8 mouse cellular contexts compared by ENCODE assay signal in genomic region chr11:75212876-75213275, GRCm38 (mm10). TPM values are rescaled to one million over a fixed set of nuclear protein-coding genes. Genes with fewer than 3 reads are reported as not detected.
DNase-seq lines count a peak whose midpoint lies in the region; ATAC-seq and TF ChIP-seq lines count a peak whose summit lies in the region.

No protein-coding gene starts in this region.

- peaks cover 38% of the 10 kb centered on the region for H3K4me1 ChIP-seq in bone marrow macrophage, adult 2 months (ENCODE audit: control insufficient read depth, insufficient read depth, low read length)
- H3K4me1 ChIP-seq in heart, postnatal 0 days (ENCODE audit: control insufficient read depth, insufficient read depth), result peaks cover 27% of the 10 kb centered on the region
- H3K4me1 ChIP-seq in liver, embryonic 13.5 days (replicated peaks), result peaks cover 79% of the 10 kb centered on the region

- peak overlapping the region; percentile 11; the same call in 1 of the 2 replicates for H3K27ac ChIP-seq in bone marrow macrophage, adult 2 months (ENCODE audit: insufficient read depth, low read depth, low read length)
- peak overlapping the region; percentile 89 for H3K27ac ChIP-seq in heart, postnatal 0 days (ENCODE audit: low read depth)
- peak overlapping the region; percentile 50 for H3K27ac ChIP-seq in liver, embryonic 13.5 days

- H3K9me3 ChIP-seq in heart, postnatal 0 days (replicated peaks; ENCODE audit: control insufficient read depth, low read length), result no peaks in the 10 kb centered on the region
- H3K9me3 ChIP-seq in liver, embryonic 13.5 days (replicated peaks), result no peaks in the 10 kb centered on the region

- no peak for TF ChIP-seq CTCF in bone marrow macrophage, adult 2 months (IDR thresholded peaks at IDR 0.05; ENCODE audit: low read depth, low read length)
- no peak for TF ChIP-seq CTCF in heart, postnatal 0 days (IDR thresholded peaks at IDR 0.05; ENCODE audit: low read depth)

- H3K27me3 ChIP-seq in heart, postnatal 0 days (ENCODE audit: control insufficient read depth, insufficient read depth, low read length), result no peaks in the 10 kb centered on the region
- peaks cover 36% of the 10 kb centered on the region for H3K27me3 ChIP-seq in liver, embryonic 13.5 days

- intact Hi-C loops in heart, postnatal 36 days (cut with DNase I), result no loop called here

- WGBS in heart, postnatal 0 days, result 35% methylated on average over 3 of the region's 3 CpGs
- WGBS in liver, embryonic 13.5 days (ENCODE audit: insufficient replicate concordance), result 49% methylated on average over 2 of the region's 3 CpGs

- H3K9ac ChIP-seq in heart, postnatal 0 days (replicated peaks; ENCODE audit: low read depth, low read length), result no peak overlapping the region
- no peak overlapping the region for H3K9ac ChIP-seq in liver, embryonic 13.5 days

- peak overlapping the region; percentile 22; the same call in 1 of the 2 replicates for H3K4me2 ChIP-seq in heart, postnatal 0 days (ENCODE audit: low read depth, low read length)
- no peak overlapping the region for H3K4me2 ChIP-seq in liver, embryonic 13.5 days

- no peak for TF ChIP-seq POLR2A in bone marrow macrophage, adult 2 months (IDR thresholded peaks at IDR 0.05; ENCODE audit: borderline replicate concordance, low read depth, low read length)

- peak; percentile 90 for DNase-seq in heart, adult 11 months
- DNase-seq in heart, postnatal 36 days, result no peak
- DNase-seq in heart, postnatal 0 days (ENCODE audit: low spot score), result no peak
- no peak for DNase-seq in liver, embryonic 13.5 days
- no peak for DNase-seq in spleen, postnatal 36 days (ENCODE audit: low spot score in 2 of 2)
- DNase-seq in testis, postnatal 14 days (ENCODE audit: low spot score), result no peak
- DNase-seq in embryo, embryonic 11 days, result no peak

- H3K4me3 ChIP-seq in bone marrow macrophage, adult 2 months (ENCODE audit: insufficient read depth, low read length), result no peak overlapping the region
- no peak overlapping the region for H3K4me3 ChIP-seq in heart, postnatal 0 days (ENCODE audit: low read depth, low read length)
- H3K4me3 ChIP-seq in liver, embryonic 13.5 days (replicated peaks), result no peak overlapping the region

- no peaks in the 10 kb centered on the region for H3K36me3 ChIP-seq in heart, postnatal 0 days (replicated peaks; ENCODE audit: control insufficient read depth, insufficient read depth, low read length)
- no peaks in the 10 kb centered on the region for H3K36me3 ChIP-seq in liver, embryonic 13.5 days

- peak; percentile 28; the same call in 1 of the 2 replicates for ATAC-seq in heart, postnatal 0 days (ENCODE audit: insufficient read depth, low read depth)
- ATAC-seq in liver, embryonic 13.5 days (ENCODE audit: low read depth), result no peak

- no peak for TF ChIP-seq EP300 in heart, postnatal 0 days (IDR thresholded peaks at IDR 0.05; ENCODE audit: low read depth)

RNA-seq across cellular contexts. Expression of gene Rtn4rl1, which starts 19.3 kb away (rescaled TPM):
- total RNA-seq in heart, postnatal 36 days (2021), result 10 to 100 TPM in 1 of 2 experiments, 1 to 10 TPM in 1; 6.0 to 10.0 TPM
- 0.91 and 1.6 TPM in 2 replicates for polyA plus RNA-seq in bone marrow macrophage, adult 2 months (2012; ENCODE audit: insufficient read depth, insufficient read length, missing spikeins)
- 6.0 and 19.7 TPM in 2 replicates for total RNA-seq in heart, postnatal 0 days (2014; rRNA removed; ENCODE audit: low replicate concordance)
- polyA plus RNA-seq in heart, postnatal 0 days (2015; fragmentation: Nextera tagmentation; extraction: Ambion mirVana), result 12.2 and 12.8 TPM in 2 replicates
- polyA plus RNA-seq in liver, embryonic 13.5 days (2015; fragmentation: Nextera tagmentation; extraction: Ambion mirVana), result 0.78 and 0.97 TPM in 2 replicates

RNA-seq across cellular contexts. Expression of gene Dph1, which starts 21.8 kb away (rescaled TPM):
- total RNA-seq in heart, postnatal 36 days (2021), result 1 to 10 TPM; 9.0 to 9.7 TPM
- polyA plus RNA-seq in bone marrow macrophage, adult 2 months (2012; ENCODE audit: insufficient read depth, insufficient read length, missing spikeins), result 7.0 and 8.8 TPM in 2 replicates
- total RNA-seq in heart, postnatal 0 days (2014; rRNA removed; ENCODE audit: low replicate concordance), result 34.4 and 72.1 TPM in 2 replicates
- 19.3 and 20.2 TPM in 2 replicates for polyA plus RNA-seq in heart, postnatal 0 days (2015; fragmentation: Nextera tagmentation; extraction: Ambion mirVana)
- polyA plus RNA-seq in liver, embryonic 13.5 days (2015; fragmentation: Nextera tagmentation; extraction: Ambion mirVana), result 13.8 and 15.8 TPM in 2 replicates

RNA-seq across cellular contexts. Expression of gene Ovca2, which starts 34.2 kb away (rescaled TPM):
- 1 to 10 TPM; 5.3 to 7.2 TPM for total RNA-seq in heart, postnatal 36 days (2021)
- 13.4 and 17.7 TPM in 2 replicates for polyA plus RNA-seq in bone marrow macrophage, adult 2 months (2012; ENCODE audit: insufficient read depth, insufficient read length, missing spikeins)
- total RNA-seq in heart, postnatal 0 days (2014; rRNA removed; ENCODE audit: low replicate concordance), result 8.9 and 35.2 TPM in 2 replicates
- 12.9 and 13.4 TPM in 2 replicates for polyA plus RNA-seq in heart, postnatal 0 days (2015; fragmentation: Nextera tagmentation; extraction: Ambion mirVana)
- 13.3 and 13.4 TPM in 2 replicates for polyA plus RNA-seq in liver, embryonic 13.5 days (2015; fragmentation: Nextera tagmentation; extraction: Ambion mirVana)

RNA-seq across cellular contexts. Expression of gene Hic1, which starts 43.6 kb away (rescaled TPM):
- 10 to 100 TPM; 14.8 to 22.8 TPM for total RNA-seq in heart, postnatal 36 days (2021)
- not detected in 2 replicates for polyA plus RNA-seq in bone marrow macrophage, adult 2 months (2012; ENCODE audit: insufficient read depth, insufficient read length, missing spikeins)
- 17.8 and 19.5 TPM in 2 replicates for total RNA-seq in heart, postnatal 0 days (2014; rRNA removed; ENCODE audit: low replicate concordance)
- 4.8 and 6.1 TPM in 2 replicates for polyA plus RNA-seq in heart, postnatal 0 days (2015; fragmentation: Nextera tagmentation; extraction: Ambion mirVana)
- 1.2 and 1.5 TPM in 2 replicates for polyA plus RNA-seq in liver, embryonic 13.5 days (2015; fragmentation: Nextera tagmentation; extraction: Ambion mirVana)

Comparison
In these comparisons a context has a peak if more than half of its experiments do, and no peak if none do; other contexts are left out.
1. H3K27ac ChIP-seq: peak in every context shown above with its lines; median percentile 89 in heart, postnatal 0 days; 50 in liver, embryonic 13.5 days; 11 in bone marrow macrophage, adult 2 months.